Mouse (Mus musculus) G1E (cell line): ENCODE measurements at regions not wholly inside any gene's neighbourhood (a gene's known extent, or its start where the extent isn't known, plus 50 kb on each side); places are given as distances from the start of the nearest gene placed in this dataset.

Experiments used
- ATAC-seq: 2 replicates; pipeline ENCODE4 v1.8.0; 2016; ENCODE audit warnings: mild to moderate bottlenecking; ENCODE audit not compliant: insufficient number of reproducible peaks, poor library complexity, low FRiP score, severe bottlenecking; ENCODE audit errors: extremely low read depth
- DNase-seq: peaks from one replicate; pipeline ENCODE4 v3.0.0; 2012; ENCODE audit warnings: low spot score
- H3K27me3 ChIP-seq: 2 replicates; pipeline ENCODE4 v1.6.1; 2012; ENCODE audit warnings: mild to moderate bottlenecking, low read length, inconsistent platforms; ENCODE audit not compliant: insufficient read depth
- H3K36me3 ChIP-seq: replicated peaks from 2 replicates; pipeline ENCODE3; 2012; ENCODE audit warnings: mild to moderate bottlenecking, inconsistent platforms
- H3K4me1 ChIP-seq: 2 replicates; pipeline ENCODE4 v1.6.1; 2012; ENCODE audit warnings: low read depth, low read length, inconsistent platforms, mixed read lengths; ENCODE audit not compliant: insufficient read depth
- H3K4me3 ChIP-seq: 2 replicates; pipeline ENCODE4 v1.5.1; 2012; ENCODE audit warnings: low read depth, mild to moderate bottlenecking, inconsistent platforms, low read length, moderate library complexity, mixed read lengths
- H3K9me3 ChIP-seq: replicated peaks from 2 replicates; pipeline ENCODE4 v1.6.1; 2012; ENCODE audit warnings: inconsistent platforms
- CTCF ChIP-seq: IDR thresholded peaks from 2 replicates; pipeline ENCODE4 v1.5.1; 2012; ENCODE audit warnings: low read depth, low read length, inconsistent platforms, mixed read lengths
- GATA1 ChIP-seq: IDR thresholded peaks from 2 replicates; pipeline ENCODE4 v1.6.1; 2012; ENCODE audit warnings: borderline replicate concordance, low read length, inconsistent platforms, mixed read lengths
- GATA2 ChIP-seq: IDR thresholded peaks from 2 replicates; pipeline ENCODE4 v1.6.1; 2012; ENCODE audit warnings: low read depth, low read length, inconsistent platforms, borderline replicate concordance
- POLR2AphosphoS5 ChIP-seq: IDR thresholded peaks from 2 replicates; pipeline ENCODE4 v1.6.1; 2012; ENCODE audit warnings: low read depth, low read length, inconsistent platforms; ENCODE audit not compliant: insufficient replicate concordance
- TAL1 ChIP-seq: conservative IDR thresholded peaks from 2 replicates; pipeline ENCODE4 v1.6.1; 2012; ENCODE audit warnings: low read depth, low read length, inconsistent platforms, mixed read lengths

- Histone ChIP-seq H3K9me3 (no peaks in the 10 kb centered on the region), H3K36me3 (no peaks in the 10 kb centered on the region), H3K27me3 (peaks cover 10% of the 10 kb centered on the region), H3K4me1 (no peaks in the 10 kb centered on the region), H3K4me3 (no peak overlapping the region)
- no peak for ATAC-seq
- no peak for DNase-seq
- TF ChIP-seq POLR2AphosphoS5 = no peak
Measured at GRCm38 (mm10) chr13:102036819-102037624, 269.0 kb upstream of the Pik3r1 start.

- H3K4me3 ChIP-seq = no peak overlapping the region
- no peaks in the 10 kb centered on the region for H3K9me3 ChIP-seq
- ATAC-seq (no peak), DNase-seq (no peak)
- no peak for TF ChIP-seq CTCF
- no peak for TF ChIP-seq POLR2AphosphoS5
- TF ChIP-seq GATA1 = no peak
- TF ChIP-seq TAL1 = no peak
- no peak for TF ChIP-seq GATA2
- H3K27me3 ChIP-seq = peaks cover 9% of the 10 kb centered on the region
- H3K36me3 ChIP-seq = no peaks in the 10 kb centered on the region
- no peaks in the 10 kb centered on the region for H3K4me1 ChIP-seq
Measured at GRCm38 (mm10) chr13:102060213-102060612, 292.2 kb upstream of the Pik3r1 start.

GRCm38 (mm10) chr13:102064590-102065273, 296.7 kb upstream of the Pik3r1 start:
- ATAC-seq = no peak
- no peak for DNase-seq
- H3K9me3 ChIP-seq = no peaks in the 10 kb centered on the region
- H3K4me1 ChIP-seq = no peaks in the 10 kb centered on the region
- peaks cover 9% of the 10 kb centered on the region for H3K27me3 ChIP-seq
- TF ChIP-seq GATA2 (no peak), GATA1 (no peak), POLR2AphosphoS5 (no peak), TAL1 (no peak), CTCF (no peak)
- no peak overlapping the region for H3K4me3 ChIP-seq
- H3K36me3 ChIP-seq = no peaks in the 10 kb centered on the region

GRCm38 (mm10) chr13:102065274-102065640, 297.2 kb upstream of the Pik3r1 start:
- H3K27me3 ChIP-seq = peaks cover 9% of the 10 kb centered on the region

GRCm38 (mm10) chr13:102065796-102066195, 297.8 kb upstream of the Pik3r1 start:
- no peaks in the 10 kb centered on the region for H3K4me1 ChIP-seq
- H3K9me3 ChIP-seq = no peaks in the 10 kb centered on the region
- peaks cover 9% of the 10 kb centered on the region for H3K27me3 ChIP-seq
- H3K36me3 ChIP-seq = no peaks in the 10 kb centered on the region
- DNase-seq = no peak
- no peak overlapping the region for H3K4me3 ChIP-seq
- no peak for ATAC-seq
- no peak for TF ChIP-seq CTCF
- TF ChIP-seq TAL1 = no peak
- TF ChIP-seq GATA1 = no peak
- TF ChIP-seq GATA2 = no peak
- no peak for TF ChIP-seq POLR2AphosphoS5

More at GRCm38 (mm10) chr13:102065274-102065640, 297.2 kb upstream of the Pik3r1 start:
- Histone ChIP-seq H3K36me3 (no peaks in the 10 kb centered on the region), H3K4me1 (no peaks in the 10 kb centered on the region), H3K9me3 (no peaks in the 10 kb centered on the region), H3K4me3 (no peak overlapping the region)
- DNase-seq = no peak
- TF ChIP-seq GATA2 (no peak), CTCF (no peak), GATA1 (no peak), TAL1 (no peak), POLR2AphosphoS5 (no peak)
- ATAC-seq = no peak

- H3K4me3 ChIP-seq = no peak overlapping the region
- DNase-seq (no peak), ATAC-seq (no peak)
- no peaks in the 10 kb centered on the region for H3K4me1 ChIP-seq
- H3K36me3 ChIP-seq = no peaks in the 10 kb centered on the region
- TF ChIP-seq CTCF (no peak), TAL1 (no peak), POLR2AphosphoS5 (no peak), GATA2 (no peak), GATA1 (no peak)
- H3K27me3 ChIP-seq = peaks cover 4% of the 10 kb centered on the region; the same call in 1 of the 2 replicates
- no peaks in the 10 kb centered on the region for H3K9me3 ChIP-seq
Measured at GRCm38 (mm10) chr13:102070740-102071139, 302.7 kb upstream of the Pik3r1 start.
